Mouse (Mus musculus) liver, adult 2 months (tissue): ENCODE data around the gene Kif1bp. TPM values are rescaled to one million over a fixed set of nuclear protein-coding genes. Genes with fewer than 3 reads are reported as not detected.
"Not testable (repeated sequence)": the region's sequence is repeated elsewhere in the genome, so short reads cannot be mapped to it uniquely, and the experiment has no call there.

Experiments used
- DNase-seq: peaks from one replicate; pipeline ENCODE4 v3.0.0-alpha.2; 2011; ENCODE audit warnings: low read depth, low spot score; ENCODE audit errors: extremely low read depth
- H3K27ac ChIP-seq: fragments of 200-500 bp; replicated peaks from 2 replicates; pipeline ENCODE4 v1.5.1; 2012; ENCODE audit warnings: low read depth, mild to moderate bottlenecking, control low read depth, inconsistent platforms, low read length; ENCODE audit not compliant: insufficient read depth
- H3K27me3 ChIP-seq: fragments of 200-500 bp; 2 replicates; pipeline ENCODE4 v1.6.1; 2012; ENCODE audit warnings: mild to moderate bottlenecking, moderate library complexity, low read length, inconsistent platforms; ENCODE audit not compliant: control insufficient read depth, insufficient read depth
- H3K36me3 ChIP-seq: fragments of 200-500 bp; 2 replicates; pipeline ENCODE4 v1.6.1; 2012; ENCODE audit warnings: low read length, inconsistent platforms; ENCODE audit not compliant: control insufficient read depth, insufficient read depth
- H3K4me1 ChIP-seq: fragments of 200-500 bp; 2 replicates; pipeline ENCODE4 v1.6.1; 2011; ENCODE audit warnings: low read length; ENCODE audit not compliant: control insufficient read depth, insufficient read depth
- H3K4me3 ChIP-seq: fragments of 200-500 bp; 2 replicates; pipeline ENCODE4 v1.5.1; 2011; ENCODE audit warnings: low read depth, mild to moderate bottlenecking, control low read depth, low read length, moderate library complexity; ENCODE audit not compliant: insufficient read depth
- H3K79me2 ChIP-seq: fragments of 200-500 bp; 2 replicates; pipeline ENCODE4 v1.6.1; 2012; ENCODE audit warnings: inconsistent platforms, mild to moderate bottlenecking, low read length, moderate library complexity; ENCODE audit not compliant: control insufficient read depth, insufficient read depth
- H3K9ac ChIP-seq: fragments of 200-500 bp; 2 replicates; pipeline ENCODE4 v1.6.1; 2012; ENCODE audit warnings: low read depth, mild to moderate bottlenecking, control low read depth, inconsistent platforms, low read length
- CTCF ChIP-seq: fragments of 200-500 bp; IDR thresholded peaks from 2 replicates; pipeline ENCODE4 v1.5.1; 2011; ENCODE audit warnings: low read depth, low read length, control low read depth
- POLR2A ChIP-seq: fragments of 200-500 bp; IDR thresholded peaks from 2 replicates; pipeline ENCODE4 v1.6.1; 2011; ENCODE audit warnings: low read length, control low read depth; ENCODE audit not compliant: insufficient read depth; ENCODE audit errors: extremely low read depth
- WGBS: fragments of 180-500 bp; shearing (Covaris S2); methylation state at CpG from one replicate; pipeline ENCODE4 v1.1.7; 2018; 5-methylcytosine and 5-hydroxymethylcytosine counted together
- polyA plus RNA-seq: library from polyadenylated mRNA; depleted of rRNA; stranded (reverse); fragments of >200 nt; gene quantifications from 2 replicates; pipeline ENCODE4 v1.2.3, GENCODE M21; 2012
- total RNA-seq: library from RNA; depleted of rRNA; stranded (reverse); fragments of >200 nt; gene quantifications from 2 replicates; pipeline ENCODE4 v1.2.3, GENCODE M21; 2014

Gene Kif1bp
- total and polyA plus RNA-seq, 2 experiments = 8.2 to 8.6 TPM

DNA sequence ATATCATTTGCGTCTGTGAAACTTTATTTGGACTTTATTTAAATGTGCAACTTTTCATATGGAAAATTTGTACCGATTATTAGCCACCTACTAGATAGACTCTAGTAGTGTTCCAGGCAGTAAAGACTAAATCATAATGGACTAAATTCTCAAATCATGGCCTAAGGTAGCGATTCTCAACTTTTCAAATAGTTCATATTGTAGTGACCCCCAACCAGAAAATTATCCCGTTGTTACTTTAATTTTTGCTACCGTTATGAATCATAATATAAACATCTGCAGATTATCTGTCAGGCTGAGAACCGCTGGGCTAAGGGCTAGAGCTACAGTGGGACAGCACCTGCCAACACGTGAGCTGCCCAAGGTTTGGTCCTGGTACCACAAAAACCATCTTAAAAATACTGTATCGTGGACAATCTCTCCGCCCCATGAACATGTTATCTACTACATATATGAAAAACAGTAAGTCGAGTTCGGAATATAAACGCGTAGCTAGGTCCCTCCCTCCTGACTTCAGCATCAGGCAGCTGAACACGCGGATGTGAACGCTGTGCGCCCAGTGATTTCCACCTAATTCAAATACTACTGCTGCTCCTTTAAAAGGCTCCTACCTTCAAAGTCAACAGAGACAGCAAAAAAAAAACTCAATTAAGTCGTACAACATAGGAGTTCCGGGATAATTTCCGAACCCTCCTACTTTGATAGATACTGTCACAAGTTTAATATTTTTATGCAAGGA is 23.0 kb upstream of the Kif1bp start:
- peak overlapping the region; percentile 56 for H3K9ac ChIP-seq
- peaks cover 8% of the 10 kb centered on the region for H3K4me1 ChIP-seq
- TF ChIP-seq CTCF (no peak), POLR2A (no peak)
- DNase-seq = peak; percentile 34
- no peaks in the 10 kb centered on the region for H3K27me3 ChIP-seq
- H3K27ac ChIP-seq = no peak overlapping the region
- H3K4me3 ChIP-seq = peak overlapping the region; percentile 78
- peaks cover 14% of the 10 kb centered on the region for H3K79me2 ChIP-seq
- peaks cover 18% of the 10 kb centered on the region for H3K36me3 ChIP-seq
- WGBS = 10% methylated on average over 20 of the region's 20 CpGs

DNA sequence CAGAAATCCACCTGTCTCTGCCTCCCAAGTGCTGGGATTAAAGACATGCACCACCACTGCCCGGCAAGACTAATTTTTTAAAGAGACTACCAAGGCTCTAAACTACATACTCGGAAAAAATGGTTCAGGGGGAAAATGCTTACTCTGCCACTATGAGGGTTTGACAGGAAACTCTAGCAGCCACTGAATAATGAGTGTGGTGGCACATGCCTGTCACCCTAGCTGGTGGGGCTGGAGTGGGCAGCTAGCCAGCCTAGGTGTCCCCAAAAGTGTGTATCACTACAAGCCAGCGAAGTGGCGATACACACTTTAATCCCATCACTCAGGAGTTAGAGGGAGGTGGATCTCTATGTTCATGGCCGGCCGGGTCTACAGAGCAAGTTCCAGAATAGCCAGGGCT is 21.8 kb upstream of the Kif1bp start:
- Histone ChIP-seq H3K4me3 (no peak overlapping the region), H3K27ac (no peak overlapping the region), H3K4me1 (peaks cover 8% of the 10 kb centered on the region), H3K79me2 (peaks cover 14% of the 10 kb centered on the region), H3K9ac (peak overlapping the region; percentile 15; the same call in 1 of the 2 replicates), H3K27me3 (no peaks in the 10 kb centered on the region), H3K36me3 (peaks cover 21% of the 10 kb centered on the region)
- no peak for DNase-seq
- 88% methylated on average over 6 of the region's 6 CpGs for WGBS
- TF ChIP-seq CTCF (no peak), POLR2A (no peak)

DNA sequence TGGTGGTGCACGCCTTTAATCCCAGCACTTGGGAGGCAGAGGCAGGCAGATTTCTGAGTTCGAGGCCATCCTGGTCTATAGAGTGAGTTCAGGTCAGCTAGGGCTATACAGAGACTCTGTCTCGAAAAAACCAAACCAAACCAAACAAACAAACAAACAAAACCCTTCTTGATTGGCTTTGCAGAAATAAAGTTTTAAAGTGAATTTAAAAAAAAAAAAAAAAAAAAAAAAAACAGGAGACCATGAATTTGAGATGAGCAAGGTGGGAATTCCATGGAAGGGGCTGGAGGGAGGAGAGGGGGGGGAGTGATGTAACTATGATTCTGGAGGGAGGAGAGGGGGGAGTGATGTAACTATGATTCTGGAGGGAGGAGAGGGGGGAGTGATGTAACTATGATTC is 21.1 kb upstream of the Kif1bp start:
- Histone ChIP-seq H3K79me2 (peaks cover 14% of the 10 kb centered on the region), H3K36me3 (peaks cover 23% of the 10 kb centered on the region)
- H3K27ac ChIP-seq, H3K4me3 ChIP-seq, H3K4me1 ChIP-seq, H3K9ac ChIP-seq, H3K27me3 ChIP-seq, DNase-seq: not testable (repeated sequence)
- WGBS = 89% methylated on average over 3 of the region's 3 CpGs

GRCm38 (mm10) chr10:62592496-62592895 is 14.2 kb upstream of the Kif1bp start:
- Histone ChIP-seq H3K36me3 (peaks cover 55% of the 10 kb centered on the region), H3K9ac (no peak overlapping the region), H3K4me3 (no peak overlapping the region), H3K79me2 (peaks cover 3% of the 10 kb centered on the region; the same call in 1 of the 2 replicates), H3K4me1 (no peaks in the 10 kb centered on the region; the same call in 1 of the 2 replicates), H3K27me3 (no peaks in the 10 kb centered on the region), H3K27ac (no peak overlapping the region)
- TF ChIP-seq POLR2A (no peak), CTCF (no peak)
- WGBS = 69% methylated on average over 7 of the region's 7 CpGs
- DNase-seq = peak; percentile 24

GRCm38 (mm10) chr10:62590200-62590599 is 11.9 kb upstream of the Kif1bp start:
- 21% methylated on average over 6 of the region's 6 CpGs for WGBS
- H3K79me2 ChIP-seq = no peaks in the 10 kb centered on the region
- peaks cover 62% of the 10 kb centered on the region for H3K36me3 ChIP-seq
- no peak overlapping the region for H3K27ac ChIP-seq
- H3K4me3 ChIP-seq = no peak overlapping the region
- DNase-seq = peak; percentile 81
- no peak overlapping the region for H3K9ac ChIP-seq
- H3K4me1 ChIP-seq = no peaks in the 10 kb centered on the region; the same call in 1 of the 2 replicates
- no peaks in the 10 kb centered on the region for H3K27me3 ChIP-seq
- TF ChIP-seq POLR2A (no peak), CTCF (peak; percentile 61)

DNA sequence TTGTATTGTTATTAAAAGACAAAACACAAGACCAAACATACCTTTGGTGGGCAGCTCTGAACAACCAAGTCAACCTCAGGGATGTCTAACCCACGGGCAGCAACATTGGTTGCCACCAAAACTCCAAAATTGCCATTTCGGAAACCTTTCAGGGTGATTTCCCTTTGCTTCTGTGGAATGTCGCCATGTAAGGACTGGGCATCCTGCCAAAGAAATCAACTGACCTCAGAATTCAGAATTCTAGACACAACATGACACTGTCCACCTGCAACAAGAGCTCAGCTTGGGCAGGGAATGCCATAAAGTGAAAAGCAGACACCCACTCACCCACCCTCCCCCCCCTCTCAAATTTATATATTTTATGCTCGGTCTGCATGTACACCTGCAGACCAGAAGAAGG is 10.4 kb upstream of the Kif1bp start:
- TF ChIP-seq POLR2A = no peak
- TF ChIP-seq CTCF = no peak
- no peak for DNase-seq
- Histone ChIP-seq H3K9ac (no peak overlapping the region), H3K79me2 (no peaks in the 10 kb centered on the region), H3K4me1 (no peaks in the 10 kb centered on the region; the same call in 1 of the 2 replicates), H3K27me3 (no peaks in the 10 kb centered on the region), H3K27ac (no peak overlapping the region), H3K36me3 (peaks cover 66% of the 10 kb centered on the region), H3K4me3 (no peak overlapping the region)
- WGBS = 62% methylated on average over 4 of the region's 4 CpGs
